Mouse (Mus musculus): Measurements from ENCODE around the gene Rnf227. TPM values are rescaled to one million over a fixed set of nuclear protein-coding genes. Genes with fewer than 3 reads are reported as not detected.

The Rnf227 gene
- total RNA-seq, 2 experiments from 2014 or later: 9.4 to 10.6 TPM

- DNase-seq (ENCODE audit: low spot score in 2 of 2): no peak
These were observed 29.9 kb downstream of the Rnf227 start for GRCm38 (mm10) chr11:69369990-69370816.

DNA sequence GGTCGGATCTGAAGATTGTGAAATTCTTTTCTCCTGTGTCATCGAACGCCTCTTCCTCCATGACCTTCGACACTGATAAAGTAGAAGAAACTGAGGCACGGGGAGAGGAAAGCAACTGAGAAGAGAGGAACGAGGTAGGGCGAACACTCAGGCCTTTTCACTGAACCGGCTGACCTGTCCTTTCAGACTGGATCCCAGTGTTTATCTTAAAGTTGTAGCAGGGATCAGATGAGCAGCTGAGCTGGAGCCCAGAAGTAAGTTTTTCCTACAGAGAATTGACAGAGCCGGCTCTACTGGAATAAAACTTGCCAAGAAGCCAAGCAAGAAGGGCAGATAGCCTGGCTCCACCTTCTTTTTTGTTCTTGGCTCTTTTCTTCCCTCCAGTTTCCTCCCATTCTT, 30.6 kb downstream of the Rnf227 start:
- DNase-seq (ENCODE audit: low spot score in 2 of 2): no peak

GRCm38 (mm10) chr11:69371601-69372000, 31.3 kb downstream of the Rnf227 start:
- no peak for DNase-seq (ENCODE audit: low spot score in 2 of 2)

DNA sequence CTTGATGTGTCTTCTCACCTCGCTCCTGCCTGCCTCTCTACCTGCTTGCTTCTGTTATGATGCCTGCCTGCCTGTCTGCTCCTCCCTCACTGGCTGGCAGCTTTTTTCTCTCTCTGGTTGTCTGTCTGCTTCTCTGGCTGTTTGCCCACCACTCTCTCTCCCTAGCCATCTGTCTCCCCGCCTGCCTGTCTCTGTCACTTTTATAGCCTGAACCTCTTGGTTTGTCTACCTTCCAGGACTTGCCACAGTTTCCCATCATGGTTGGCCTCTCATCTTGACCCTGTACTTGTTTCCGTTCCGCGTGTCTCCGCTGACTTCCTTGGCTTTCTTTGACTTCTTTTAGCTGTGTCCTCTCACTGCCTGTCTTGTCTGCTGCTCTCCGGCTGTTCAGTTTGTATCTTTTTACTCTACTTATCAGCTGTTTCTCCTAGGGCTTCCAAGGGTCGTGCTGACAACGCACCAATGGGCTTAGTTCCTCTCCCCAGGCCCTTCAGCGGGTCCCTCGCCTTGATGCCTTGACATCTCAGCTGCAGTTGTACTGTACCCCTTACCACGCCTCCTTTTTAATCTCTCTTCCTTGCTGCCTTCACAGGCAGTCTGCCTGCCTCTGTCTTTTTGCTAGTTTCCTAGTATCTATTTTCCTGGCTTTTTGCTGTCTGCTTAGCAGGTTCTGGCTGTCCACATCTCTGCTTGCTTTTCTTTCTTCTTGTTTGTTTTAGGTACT, 32.0 kb downstream of the Rnf227 start:
- no peak for DNase-seq (ENCODE audit: low spot score in 2 of 2)

GRCm38 (mm10) chr11:69372780-69373170, 32.5 kb downstream of the Rnf227 start:
- DNase-seq (ENCODE audit: low spot score in 2 of 2): no peak

- no peak for DNase-seq (ENCODE audit: low spot score in 2 of 2)
These were observed 33.1 kb downstream of the Rnf227 start for GRCm38 (mm10) chr11:69373223-69373965.

DNA sequence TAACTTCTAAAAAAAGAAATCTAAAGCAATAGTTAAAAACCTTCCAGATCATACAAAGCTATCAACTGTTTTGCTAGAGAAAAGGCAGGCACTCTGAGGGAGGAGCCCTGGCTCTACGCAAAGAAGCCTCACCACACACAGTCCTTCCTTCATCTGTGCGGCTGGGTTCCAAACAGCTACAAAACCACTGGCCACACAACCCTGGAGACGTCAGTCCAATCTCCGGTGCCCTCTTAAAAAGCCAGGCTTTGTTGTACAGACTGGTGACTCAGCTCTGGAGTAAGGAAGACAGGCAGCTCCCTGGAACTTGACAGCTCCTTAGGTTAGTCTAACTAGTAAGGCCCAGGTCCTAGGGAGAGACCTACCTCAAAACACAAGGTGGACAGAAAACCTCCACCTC, 35.4 kb downstream of the Rnf227 start:
- no peak for DNase-seq (ENCODE audit: low spot score in 2 of 2)

GRCm38 (mm10) chr11:69377766-69378165, 37.5 kb downstream of the Rnf227 start:
- no peak for DNase-seq (ENCODE audit: low spot score in 2 of 2)

GRCm38 (mm10) chr11:69379600-69379999, 39.3 kb downstream of the Rnf227 start:
- DNase-seq (ENCODE audit: low spot score in 2 of 2): no peak

- DNase-seq (ENCODE audit: low spot score in 2 of 2): no peak
These were observed 41.1 kb downstream of the Rnf227 start for GRCm38 (mm10) chr11:69381356-69381755.

GRCm38 (mm10) chr11:69382478-69383105, 42.3 kb downstream of the Rnf227 start:
- no peak for DNase-seq (ENCODE audit: low spot score in 2 of 2)

GRCm38 (mm10) chr11:69384979-69385378, 44.7 kb downstream of the Rnf227 start:
- DNase-seq (ENCODE audit: low spot score in 2 of 2): no peak

- DNase-seq (ENCODE audit: low spot score in 2 of 2): no peak
These were observed 46.5 kb downstream of the Rnf227 start for GRCm38 (mm10) chr11:69386758-69387157.

- no peak for DNase-seq (ENCODE audit: low spot score in 2 of 2)
These were observed 48.4 kb downstream of the Rnf227 start for GRCm38 (mm10) chr11:69388680-69389079.

- DNase-seq (ENCODE audit: low spot score in 2 of 2): no peak
These were observed 49.5 kb downstream of the Rnf227 start for GRCm38 (mm10) chr11:69389531-69390399.

DNA sequence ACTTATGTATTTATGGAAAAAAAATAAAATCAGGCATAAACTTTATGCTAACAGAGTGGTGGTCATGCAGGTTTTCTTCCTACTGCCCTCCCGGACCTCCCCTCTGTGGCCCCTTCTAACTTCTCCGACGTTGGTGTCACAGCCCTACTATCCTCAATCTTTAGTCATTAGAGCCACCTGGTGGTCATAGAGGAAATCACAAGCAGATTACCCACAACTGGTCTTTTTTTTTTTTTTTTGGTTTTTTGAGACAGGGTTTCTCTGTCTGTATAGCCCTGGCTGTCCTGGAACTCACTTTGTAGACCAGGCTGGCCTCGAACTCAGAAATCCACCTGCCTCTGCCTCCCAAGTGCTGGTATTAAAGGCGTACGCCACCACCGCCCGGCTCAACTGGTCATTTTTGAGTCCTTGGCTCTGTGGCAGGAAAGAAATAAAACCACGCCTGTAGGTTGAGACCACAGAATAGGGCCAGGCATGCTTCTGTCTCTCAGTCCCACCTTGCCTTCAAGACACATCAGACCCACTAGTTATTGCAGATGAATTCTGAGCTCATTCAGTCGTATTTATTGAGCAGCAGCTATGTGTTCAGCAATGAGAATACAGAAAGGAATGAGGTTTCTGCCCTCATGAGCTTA, 50.3 kb downstream of the Rnf227 start:
- DNase-seq (ENCODE audit: low spot score in 2 of 2): no peak

Measured in adrenal gland, postnatal 4 days (tissue).